Comparison of ENCODE assay signal across 21 mouse cellular contexts in the genomic region with DNA sequence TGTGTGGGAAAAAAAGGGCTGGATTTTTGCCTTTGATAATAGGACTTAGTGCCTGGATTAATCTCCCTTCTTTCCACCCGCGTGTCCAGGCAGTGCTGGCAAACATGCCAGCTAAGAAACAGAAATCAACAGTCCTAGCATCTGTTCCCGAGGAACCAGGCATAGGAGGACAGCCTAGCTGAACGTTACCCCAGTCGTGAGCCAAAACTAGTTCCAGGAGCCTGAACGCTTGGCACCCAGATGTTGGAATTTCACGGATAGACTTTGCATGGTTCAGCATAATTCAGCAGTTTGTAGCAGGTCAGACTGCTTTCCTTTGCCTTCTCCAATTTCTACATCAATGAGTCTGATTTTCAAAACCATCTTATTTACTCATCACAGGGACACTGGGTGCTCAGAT.
A peak's percentile ranks its signal among the peaks of the same experiment; 100 is the strongest.
DNase-seq lines count a peak whose midpoint lies in the region; ATAC-seq and TF ChIP-seq lines count a peak whose summit lies in the region.
"Had no signal": no experiment of that assay in that cellular context is flagged by ENCODE, and none has a peak within 500 bp of the region (broad histone marks: within the 10 kb centered on the region; RNA-seq: fewer than 3 reads in every experiment).

No protein-coding gene starts in this region.

- no peak overlapping the region for H3K4me2 ChIP-seq in forebrain, embryonic 15.5 days (replicated peaks)
- no peak overlapping the region for H3K4me2 ChIP-seq in forebrain, embryonic 12.5 days
- H3K4me2 ChIP-seq in limb, embryonic 14.5 days (replicated peaks; ENCODE audit: low read depth, low read length, severe bottlenecking), result no peak overlapping the region
- H3K4me2 ChIP-seq: embryonic facial prominence, embryonic 13.5 days; heart, embryonic 12.5 days; hindbrain, embryonic 14.5 days; intestine, embryonic 15.5 days had no signal

- TF ChIP-seq POLR2A in limb, embryonic 14.5 days (IDR thresholded peaks at IDR 0.05; ENCODE audit: borderline replicate concordance, extremely low read depth, insufficient read depth, insufficient read length), result no peak

- DNase-seq in gastrocnemius, postnatal 25 days, result peak; percentile 36
- DNase-seq in gastrocnemius, adult 8-10 months (ENCODE audit: low spot score in 2 of 2), result no peak
- peak; percentile 37 for DNase-seq in limb, embryonic 14.5 days (ENCODE audit: low spot score)
- no peak for DNase-seq in limb, embryonic 10.5 days (ENCODE audit: low spot score)
- DNase-seq in ovary, postnatal 36 days (ENCODE audit: low spot score), result no peak
- DNase-seq: adrenal gland, postnatal 14 days; cerebellum, adult 2 months; gastrocnemius, postnatal 36 days; kidney, adult 18-20 months had no signal

- 52% methylated on average over 7 of the region's 7 CpGs for WGBS in forebrain, embryonic 15.5 days
- WGBS in forebrain, embryonic 12.5 days, result 66% methylated on average over 7 of the region's 7 CpGs
- 36% methylated on average over 7 of the region's 7 CpGs for WGBS in limb, embryonic 14.5 days
- 80% methylated on average over 7 of the region's 7 CpGs for WGBS in limb, embryonic 10.5 days

- H3K4me3 ChIP-seq in forebrain, embryonic 15.5 days, result no peak overlapping the region
- H3K4me3 ChIP-seq in forebrain, embryonic 12.5 days (replicated peaks), result no peak overlapping the region
- H3K4me3 ChIP-seq in limb, embryonic 14.5 days (replicated peaks; ENCODE audit: low read length), result no peak overlapping the region
- no peak overlapping the region for H3K4me3 ChIP-seq in limb, embryonic 10.5 days
- H3K4me3 ChIP-seq: embryonic facial prominence, embryonic 13.5 days; erythroblast, embryonic 14.5 days; forebrain, embryonic 10.5 days; heart, embryonic 12.5 days; hindbrain, embryonic 10.5 days; intestine, embryonic 15.5 days had no signal

- no peaks in the 10 kb centered on the region for H3K9me3 ChIP-seq in forebrain, embryonic 15.5 days
- H3K9me3 ChIP-seq in forebrain, embryonic 12.5 days, result no peaks in the 10 kb centered on the region
- no peaks in the 10 kb centered on the region for H3K9me3 ChIP-seq in limb, embryonic 14.5 days (ENCODE audit: control insufficient read depth, low read length)
- no peaks in the 10 kb centered on the region for H3K9me3 ChIP-seq in limb, embryonic 10.5 days (replicated peaks)
- H3K9me3 ChIP-seq: embryonic facial prominence, embryonic 13.5 days; forebrain, embryonic 10.5 days; heart, embryonic 12.5 days; hindbrain, embryonic 10.5 days; intestine, embryonic 15.5 days had no signal

- H3K27me3 ChIP-seq in forebrain, embryonic 15.5 days, result no peaks in the 10 kb centered on the region
- H3K27me3 ChIP-seq in forebrain, embryonic 12.5 days, result no peaks in the 10 kb centered on the region
- no peaks in the 10 kb centered on the region; the same call in 1 of the 2 replicates for H3K27me3 ChIP-seq in limb, embryonic 14.5 days (ENCODE audit: control insufficient read depth, insufficient read depth, low read length)
- H3K27me3 ChIP-seq in limb, embryonic 10.5 days (ENCODE audit: low read depth, poor library complexity, severe bottlenecking), result no peaks in the 10 kb centered on the region
- H3K27me3 ChIP-seq: embryonic facial prominence, embryonic 13.5 days; intestine, embryonic 15.5 days; Patski had no signal

- H3K9ac ChIP-seq in forebrain, embryonic 15.5 days (replicated peaks), result no peak overlapping the region
- no peak overlapping the region for H3K9ac ChIP-seq in forebrain, embryonic 12.5 days
- H3K9ac ChIP-seq in limb, embryonic 14.5 days (ENCODE audit: low read depth, low read length, severe bottlenecking), result no peak overlapping the region
- H3K9ac ChIP-seq: embryonic facial prominence, embryonic 13.5 days; heart, embryonic 12.5 days; hindbrain, embryonic 14.5 days; intestine, embryonic 15.5 days had no signal

- H3K4me1 ChIP-seq in forebrain, embryonic 15.5 days, result peaks cover 34% of the 10 kb centered on the region
- peaks cover 2% of the 10 kb centered on the region; the same call in 1 of the 2 replicates for H3K4me1 ChIP-seq in forebrain, embryonic 12.5 days
- peaks cover 11% of the 10 kb centered on the region; the same call in 1 of the 2 replicates for H3K4me1 ChIP-seq in limb, embryonic 14.5 days (ENCODE audit: control insufficient read depth, insufficient read depth, low read length)
- peaks cover 2% of the 10 kb centered on the region; the same call in 1 of the 2 replicates for H3K4me1 ChIP-seq in limb, embryonic 10.5 days
- H3K4me1 ChIP-seq: forebrain, embryonic 10.5 days; heart, embryonic 12.5 days; hindbrain, embryonic 10.5 days; intestine, embryonic 15.5 days had no signal

- ATAC-seq in forebrain, embryonic 15.5 days (replicated peaks), result no peak
- no peak for ATAC-seq in forebrain, embryonic 12.5 days (ENCODE audit: low FRiP score)
- ATAC-seq in limb, embryonic 14.5 days (ENCODE audit: low FRiP score, low read depth), result no peak
- ATAC-seq: activated CD4-positive, CD25-positive, alpha-beta regulatory T cell, adult 4 months; forebrain, embryonic 16.5 days; intestine, embryonic 15.5 days; Patski had no signal

- H3K27ac ChIP-seq in forebrain, embryonic 15.5 days (replicated peaks), result peak overlapping the region; percentile 35
- H3K27ac ChIP-seq in forebrain, embryonic 12.5 days, result no peak overlapping the region
- H3K27ac ChIP-seq in limb, embryonic 14.5 days (replicated peaks; ENCODE audit: low read depth, low read length), result no peak overlapping the region
- H3K27ac ChIP-seq in limb, embryonic 10.5 days, result no peak overlapping the region
- H3K27ac ChIP-seq: embryonic facial prominence, embryonic 13.5 days; forebrain, embryonic 10.5 days; hindbrain, embryonic 10.5 days; hindbrain, embryonic 14.5 days; intestine, embryonic 15.5 days had no signal

- H3K36me3 ChIP-seq in forebrain, embryonic 15.5 days, result no peaks in the 10 kb centered on the region
- H3K36me3 ChIP-seq in forebrain, embryonic 12.5 days (replicated peaks), result no peaks in the 10 kb centered on the region
- H3K36me3 ChIP-seq in limb, embryonic 14.5 days (ENCODE audit: control insufficient read depth, insufficient read depth, low read length), result no peaks in the 10 kb centered on the region
- no peaks in the 10 kb centered on the region for H3K36me3 ChIP-seq in limb, embryonic 10.5 days
- H3K36me3 ChIP-seq: embryonic facial prominence, embryonic 13.5 days; forebrain, embryonic 10.5 days; heart, embryonic 12.5 days; hindbrain, embryonic 10.5 days; intestine, embryonic 15.5 days had no signal

Comparison
In these comparisons a context has a peak if more than half of its experiments do, and no peak if none do; other contexts are left out.
1. DNase-seq: peak in gastrocnemius, postnatal 25 days (single experiment) and limb, embryonic 14.5 days (single experiment); none in gastrocnemius, adult 8-10 months (0 of 2), limb, embryonic 10.5 days (single experiment) and ovary, postnatal 36 days (single experiment).